Mouse (Mus musculus): ENCODE measurements around the gene Eef1akmt4. TPM values are rescaled to one million over a fixed set of nuclear protein-coding genes. Genes with fewer than 3 reads are reported as not detected.

The Eef1akmt4 gene
- total and polyA plus RNA-seq, 3 experiments: 37.1 to 52.2 TPM; not detected in 1

DNA sequence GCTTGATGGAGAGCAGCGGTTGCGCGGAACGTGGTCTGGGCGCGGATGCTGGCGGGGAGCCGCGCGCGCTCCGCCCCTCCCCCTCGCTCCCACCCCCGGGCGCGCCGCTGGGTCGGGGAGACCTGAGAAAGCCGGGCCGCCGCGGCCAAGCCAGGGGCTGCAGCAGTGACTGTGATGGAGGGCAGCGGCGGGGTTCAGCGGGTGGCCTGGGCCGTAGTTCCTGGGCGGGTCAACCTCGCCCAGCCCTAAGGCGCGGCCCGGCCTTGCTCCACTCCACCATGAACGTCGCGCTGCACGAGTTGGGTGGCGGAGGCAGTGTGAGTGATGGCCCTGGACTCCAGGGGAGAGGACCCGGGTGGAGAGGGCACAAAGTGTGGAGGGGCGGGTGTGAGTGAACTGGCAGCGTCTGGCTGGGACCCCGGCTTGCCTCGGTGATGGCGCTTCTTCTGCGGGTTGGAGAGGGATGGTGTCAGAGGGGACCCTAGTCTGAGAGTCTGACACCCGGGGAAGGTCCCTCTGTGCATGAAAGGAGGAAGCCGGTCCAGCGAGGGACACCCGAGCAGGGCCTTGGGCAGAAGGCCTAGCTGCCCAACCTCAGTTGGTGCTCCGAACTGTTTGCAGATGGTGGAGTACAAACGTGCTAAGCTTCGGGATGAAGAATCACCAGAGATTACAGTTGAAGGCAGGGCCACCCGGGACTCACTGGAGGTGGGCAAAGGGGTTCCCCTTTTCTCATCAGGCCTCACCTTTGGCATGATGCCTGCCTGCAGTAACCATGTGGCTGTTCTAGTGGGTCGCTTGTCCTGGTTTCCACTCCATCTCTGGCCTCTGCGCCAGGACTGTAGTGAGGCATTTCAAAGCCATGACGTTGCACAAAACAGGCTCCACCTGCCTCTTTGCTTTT is 18.6 kb downstream of the Eef1akmt4 start, which contains the start of gene Ece2:
TSS of gene Ece2 (plus strand) at position 98 of the 904 bp plus-strand sequence.
- Histone ChIP-seq H3K4me3 (ENCODE audit: control insufficient read depth in 1 of 2, insufficient read depth in 1 of 2, low read depth in 2 of 2, low read length in 2 of 2) (peak within 1 kb of the TSS; percentile 59 to 73), H3K27ac (ENCODE audit: control insufficient read depth, low read depth, low read length) (peak within 1 kb of the TSS; percentile 30), H3K4me1 (ENCODE audit: control insufficient read depth in 1 of 2, insufficient read depth in 2 of 2, low read length in 2 of 2) (peaks cover 2 to 18% of the 10 kb centered on the region in 2 experiments; a peak in 3 of 4 replicates), H3K9ac (ENCODE audit: control insufficient read depth, low read depth, low read length, poor library complexity, severe bottlenecking) (peak within 1 kb of the TSS; percentile 69), H3K9me3 (replicated peaks; ENCODE audit: insufficient read depth, low read length) (no peaks in the 10 kb centered on the region), H3K79me2 (ENCODE audit: control insufficient read depth, insufficient read depth, low read length, poor library complexity) (peaks cover 6% of the 10 kb centered on the region; the same call in 1 of the 2 replicates), H3K36me3 (ENCODE audit: control insufficient read depth in 1 of 2, insufficient read depth in 2 of 2, low read length in 2 of 2) (peaks cover 0 to 4% of the 10 kb centered on the region in 2 experiments; a peak in 2 of 4 replicates), H3K27me3 (ENCODE audit: control insufficient read depth in 1 of 2, insufficient read depth in 2 of 2, low read length in 2 of 2) (no peaks in the 10 kb centered on the region)
- TF ChIP-seq POLR2AphosphoS2 (IDR thresholded peaks at IDR 0.05; ENCODE audit: low read length) (no peak), RCOR1 (IDR thresholded peaks at IDR 0.05; ENCODE audit: low read depth, low read length) (no peak), MXI1 (IDR thresholded peaks at IDR 0.05; ENCODE audit: low read depth, low read length) (0 out of 2 replicates have a peak, but pooled peaks have one; percentile 12), MYC (IDR thresholded peaks at IDR 0.05; ENCODE audit: low read depth, low read length) (peak; percentile 44; the same call in 1 of the 2 replicates), MAX (IDR thresholded peaks at IDR 0.05; ENCODE audit: low read length) (peak; percentile 13), MEF2A (IDR thresholded peaks at IDR 0.05; ENCODE audit: extremely low read depth, insufficient replicate concordance, low read depth, low read length, poor library complexity, severe bottlenecking) (no peak), NRF1 (IDR thresholded peaks at IDR 0.05; ENCODE audit: insufficient read depth, low read depth, low read length, poor library complexity, severe bottlenecking) (peak; percentile 34; the same call in 1 of the 2 replicates), HCFC1 (IDR thresholded peaks at IDR 0.05; ENCODE audit: low read depth, low read length) (no peak), UBTF (IDR thresholded peaks at IDR 0.05; ENCODE audit: borderline replicate concordance, insufficient read depth, low read depth, low read length) (0 out of 2 replicates have a peak, but pooled peaks have one; percentile 48), SIN3A (IDR thresholded peaks at IDR 0.05; ENCODE audit: low read length) (no peak), MAZ (IDR thresholded peaks at IDR 0.05; ENCODE audit: low read depth, low read length) (peak; percentile 59; the same call in 1 of the 2 replicates), TBP (IDR thresholded peaks at IDR 0.05; ENCODE audit: low read depth, low read length) (0 out of 2 replicates have a peak, but pooled peaks have one; percentile 38), NELFE (IDR thresholded peaks at IDR 0.05; ENCODE audit: low read depth, low read length) (0 out of 2 replicates have a peak, but pooled peaks have one; percentile 42)
- peak; percentile 72 for DNase-seq (ENCODE audit: low read depth, low spot score)

DNA sequence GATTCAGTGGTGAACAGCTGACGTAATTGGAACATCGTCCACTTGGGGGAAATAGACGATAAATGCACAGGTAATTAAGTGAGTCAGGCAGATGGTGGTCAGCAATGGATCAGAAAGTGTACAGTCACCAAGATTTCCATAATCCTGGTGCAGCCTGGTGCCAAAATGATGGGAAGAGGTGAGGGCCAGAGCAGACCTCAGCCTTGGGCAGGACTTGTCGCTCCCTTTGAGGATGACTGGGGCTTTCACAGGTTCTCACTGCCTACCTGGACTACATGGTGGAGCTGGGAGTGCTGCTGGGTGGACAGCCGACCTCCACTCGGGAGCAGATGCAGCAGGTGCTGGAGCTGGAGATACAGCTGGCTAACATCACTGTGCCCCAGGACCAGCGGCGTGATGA is 26.0 kb downstream of the Eef1akmt4 start:
- TF ChIP-seq UBTF (IDR thresholded peaks at IDR 0.05; ENCODE audit: borderline replicate concordance, insufficient read depth, low read depth, low read length) (no peak), JUND (IDR thresholded peaks at IDR 0.05; ENCODE audit: low read depth, low read length) (no peak), MAFK (IDR thresholded peaks at IDR 0.05; ENCODE audit: borderline replicate concordance, low read depth, low read length) (no peak), MEF2A (IDR thresholded peaks at IDR 0.05; ENCODE audit: extremely low read depth, insufficient replicate concordance, low read depth, low read length, poor library complexity, severe bottlenecking) (no peak), GABPA (IDR thresholded peaks at IDR 0.05; ENCODE audit: low read depth, low read length) (no peak), POLR2AphosphoS2 (IDR thresholded peaks at IDR 0.05; ENCODE audit: low read length) (no peak), POLR2AphosphoS5 (IDR thresholded peaks at IDR 0.05; ENCODE audit: borderline replicate concordance, low read depth, low read length) (no peak), MYC (IDR thresholded peaks at IDR 0.05; ENCODE audit: low read depth, low read length) (no peak), NELFE (IDR thresholded peaks at IDR 0.05; ENCODE audit: low read depth, low read length) (no peak), HCFC1 (IDR thresholded peaks at IDR 0.05; ENCODE audit: low read depth, low read length) (no peak), CHD2 (IDR thresholded peaks at IDR 0.05; ENCODE audit: low read length) (no peak), GATA1 (IDR thresholded peaks at IDR 0.05; ENCODE audit: low read depth, low read length) (no peak), TCF12 (IDR thresholded peaks at IDR 0.05; ENCODE audit: low read depth, low read length) (no peak), EP300 (IDR thresholded peaks at IDR 0.05; ENCODE audit: low read depth in 1 of 2, low read length in 2 of 2) (no peak), MXI1 (IDR thresholded peaks at IDR 0.05; ENCODE audit: low read depth, low read length) (no peak), CTCF (IDR thresholded peaks at IDR 0.05 in 2 of 3, conservative IDR thresholded peaks at IDR 0.05 in 1 of 3; ENCODE audit: control insufficient read depth in 1 of 3, insufficient read depth in 1 of 3, low read depth in 2 of 3, low read length in 3 of 3, poor library complexity in 1 of 3, severe bottlenecking in 1 of 3) (no peak), ZKSCAN1 (IDR thresholded peaks at IDR 0.05; ENCODE audit: low read depth, low read length) (no peak)
- Histone ChIP-seq H3K4me3 (ENCODE audit: control insufficient read depth in 1 of 2, insufficient read depth in 1 of 2, low read depth in 2 of 2, low read length in 2 of 2) (no peak overlapping the region), H3K9me3 (replicated peaks; ENCODE audit: insufficient read depth, low read length) (no peaks in the 10 kb centered on the region), H3K27ac (ENCODE audit: control insufficient read depth, low read depth, low read length) (no peak overlapping the region), H3K79me2 (ENCODE audit: control insufficient read depth, insufficient read depth, low read length, poor library complexity) (no peaks in the 10 kb centered on the region), H3K4me1 (ENCODE audit: control insufficient read depth in 1 of 2, insufficient read depth in 2 of 2, low read length in 2 of 2) (0 out of 4 replicates have a peak, but pooled peaks cover 0 to 3% of the 10 kb centered on the region in 2 experiments), H3K9ac (ENCODE audit: control insufficient read depth, low read depth, low read length, poor library complexity, severe bottlenecking) (no peak overlapping the region), H3K36me3 (ENCODE audit: control insufficient read depth in 1 of 2, insufficient read depth in 2 of 2, low read length in 2 of 2) (peaks cover 0 to 2% of the 10 kb centered on the region in 2 experiments; a peak in 3 of 4 replicates), H3K27me3 (ENCODE audit: control insufficient read depth in 1 of 2, insufficient read depth in 2 of 2, low read length in 2 of 2) (no peaks in the 10 kb centered on the region)
- no peak for DNase-seq (ENCODE audit: low read depth, low spot score)

All from MEL (cell line).